Mouse (Mus musculus) cerebral cortex, adult 2 months (tissue): ENCODE data around the gene Snx6.

Experiments
- WGBS: fragments of 180-500 bp; shearing (Covaris S2); methylation state at CpG from one replicate; pipeline ENCODE4 v1.1.7; 2018; 5-methylcytosine and 5-hydroxymethylcytosine counted together

Snx6 gene

DNA sequence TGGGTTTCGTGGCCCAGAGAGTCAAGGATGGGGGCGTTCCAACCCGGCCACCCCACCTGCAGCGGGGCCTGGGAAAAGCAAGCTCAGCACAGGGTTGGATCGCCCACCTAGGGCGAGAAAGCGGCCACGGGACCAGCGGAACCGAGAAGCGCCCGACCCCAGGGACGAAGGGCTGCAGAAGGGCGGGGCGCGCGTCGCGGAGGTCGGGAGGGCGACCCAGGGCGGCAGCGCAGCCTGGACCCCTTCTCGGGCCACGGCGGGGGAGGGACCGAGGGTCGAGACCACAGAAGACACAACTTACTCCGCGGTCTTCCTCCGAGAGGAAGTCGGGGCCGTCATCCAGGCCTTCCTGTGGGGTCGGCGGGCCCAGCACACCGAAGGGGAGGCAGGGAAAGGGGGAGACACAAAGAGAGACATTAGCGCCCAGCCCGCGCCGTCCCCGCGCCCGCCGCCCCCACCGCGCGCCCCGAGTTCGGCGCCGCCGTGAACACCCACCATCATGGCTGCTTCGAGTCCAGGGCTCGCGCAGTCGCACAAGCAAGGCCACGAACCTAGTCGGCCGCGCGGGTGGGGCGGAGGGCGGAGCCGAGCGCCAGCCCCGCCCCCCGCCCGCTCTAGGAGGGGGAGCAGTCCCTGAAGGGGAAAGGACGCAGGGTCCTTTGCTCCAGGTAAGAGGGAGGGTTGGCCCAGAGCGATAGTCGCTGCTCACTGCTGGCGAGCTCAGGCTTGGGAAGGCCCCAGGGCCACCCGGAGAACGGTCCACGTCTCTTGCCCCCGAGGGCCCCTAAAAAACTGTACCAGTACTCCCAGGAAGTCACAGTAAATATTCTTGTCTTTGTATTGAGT lies at the start of gene Snx6:
TSS of gene Snx6 (minus strand) at position 551 of the 846 bp plus-strand sequence.
- under 1% methylated on average over 76 of the region's 76 CpGs for WGBS

DNA sequence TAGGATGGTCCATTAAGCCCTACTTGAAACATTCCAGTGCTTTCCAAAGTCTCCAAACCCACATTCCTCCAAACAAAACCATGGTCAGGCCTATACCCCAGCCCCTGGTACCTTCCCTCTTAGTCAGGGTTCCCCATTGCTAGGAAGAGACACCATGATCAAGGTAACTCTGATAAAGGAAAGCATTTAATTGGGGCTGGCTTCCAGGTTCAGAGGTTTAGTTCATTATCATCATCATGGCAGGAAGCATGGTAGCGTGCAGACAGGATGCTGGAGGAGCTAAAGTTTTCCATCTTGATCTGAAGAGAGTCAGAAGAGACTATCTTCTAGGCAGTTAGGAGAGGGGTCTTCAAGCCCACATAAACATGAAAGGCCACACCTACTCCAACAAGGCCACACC lies 46.1 kb upstream of the Snx6 start:
- 94% methylated on average over 1 of the region's 1 CpGs for WGBS

DNA sequence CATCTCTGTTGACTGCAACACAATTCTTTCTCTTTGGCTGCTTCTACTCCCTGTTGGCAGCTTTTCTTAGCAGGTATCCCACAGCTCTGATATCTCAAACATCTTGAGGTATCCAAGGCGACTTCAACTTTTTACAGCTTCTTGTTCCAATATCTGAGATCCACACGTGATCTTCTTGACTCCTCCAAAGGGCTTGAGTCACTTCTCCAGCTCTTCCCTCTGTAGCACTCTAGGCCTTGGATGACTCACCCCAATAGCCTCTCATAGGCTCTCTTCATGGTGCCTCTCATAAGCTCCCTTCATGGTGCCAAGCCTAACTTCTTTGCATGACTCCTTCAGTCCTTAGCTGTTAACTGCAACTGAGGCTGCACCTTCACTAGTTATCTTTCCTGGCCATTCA lies 44.3 kb upstream of the Snx6 start:
- WGBS = 79% methylated on average over 2 of the region's 2 CpGs

DNA sequence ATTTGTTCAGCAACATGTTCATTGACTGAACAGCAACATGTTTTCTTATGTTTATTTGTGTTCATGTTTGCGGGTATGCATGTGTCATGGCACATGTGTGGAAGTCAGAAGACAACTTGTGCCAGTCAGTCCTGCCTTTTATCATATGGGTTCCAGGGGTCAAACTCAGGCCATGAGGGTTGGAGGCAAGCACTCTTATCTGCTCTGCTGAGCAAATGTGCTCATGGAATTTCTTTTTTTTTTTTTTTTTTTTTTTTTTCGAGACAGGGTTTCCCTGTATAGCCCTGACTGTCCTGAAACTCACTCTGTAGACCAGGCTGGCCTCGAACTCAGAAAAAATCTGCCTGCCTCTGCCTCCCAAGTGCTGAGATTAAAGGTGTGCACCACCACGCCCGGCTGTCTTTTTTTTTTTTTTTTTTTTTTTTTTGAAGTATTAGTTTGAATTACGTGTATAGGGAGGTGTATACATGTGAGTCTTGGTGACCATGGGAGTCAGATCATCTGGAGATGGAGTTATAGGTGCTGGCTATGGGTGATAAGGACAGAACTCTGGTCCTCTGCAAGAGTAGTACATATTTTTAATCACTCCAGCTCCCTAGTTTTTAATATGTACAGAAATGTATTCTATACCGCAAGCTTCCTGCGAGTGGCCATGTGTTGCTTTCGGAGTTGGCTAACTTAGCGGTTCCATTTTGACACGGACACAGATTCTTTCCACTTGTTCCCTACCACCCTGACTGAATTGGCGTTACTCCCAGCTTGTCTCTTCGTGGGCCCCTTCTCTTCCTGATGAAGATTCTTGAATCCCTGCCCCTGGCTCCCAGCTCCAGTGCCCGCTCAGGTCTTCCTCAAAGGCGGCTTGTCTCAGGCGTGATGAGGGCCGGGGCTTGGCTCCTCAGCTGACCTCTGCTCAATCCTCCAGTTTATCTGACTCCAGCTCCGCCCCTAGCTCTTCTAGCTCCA lies 40.4 kb upstream of the Snx6 start:
- WGBS = 69% methylated on average over 18 of the region's 18 CpGs

DNA sequence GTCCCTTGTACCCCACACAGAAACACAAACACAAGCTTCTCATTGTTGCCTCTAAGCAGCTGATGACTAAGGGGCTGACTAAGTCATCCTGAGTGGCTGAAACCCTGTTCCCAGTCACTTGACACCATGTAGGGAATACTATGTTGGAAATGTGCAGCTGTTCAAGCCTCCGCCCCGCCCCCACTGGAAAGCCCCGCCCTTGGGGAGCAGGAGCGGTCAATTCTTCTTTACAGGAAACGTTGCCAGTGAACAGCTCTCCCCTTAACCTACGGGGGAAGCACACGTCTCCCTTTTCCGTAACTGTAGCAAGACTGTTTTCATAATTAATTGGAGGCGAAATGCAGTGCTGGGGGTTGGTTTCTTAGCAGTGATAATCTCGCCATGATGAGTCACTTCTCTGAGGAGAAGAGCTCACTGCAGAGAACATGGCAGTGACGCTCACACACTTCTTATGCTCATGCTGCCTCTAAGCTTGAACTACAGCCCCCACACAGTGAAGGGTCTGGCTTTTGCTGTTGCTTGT lies 39.5 kb upstream of the Snx6 start:
- WGBS = 5% methylated on average over 11 of the region's 11 CpGs

DNA sequence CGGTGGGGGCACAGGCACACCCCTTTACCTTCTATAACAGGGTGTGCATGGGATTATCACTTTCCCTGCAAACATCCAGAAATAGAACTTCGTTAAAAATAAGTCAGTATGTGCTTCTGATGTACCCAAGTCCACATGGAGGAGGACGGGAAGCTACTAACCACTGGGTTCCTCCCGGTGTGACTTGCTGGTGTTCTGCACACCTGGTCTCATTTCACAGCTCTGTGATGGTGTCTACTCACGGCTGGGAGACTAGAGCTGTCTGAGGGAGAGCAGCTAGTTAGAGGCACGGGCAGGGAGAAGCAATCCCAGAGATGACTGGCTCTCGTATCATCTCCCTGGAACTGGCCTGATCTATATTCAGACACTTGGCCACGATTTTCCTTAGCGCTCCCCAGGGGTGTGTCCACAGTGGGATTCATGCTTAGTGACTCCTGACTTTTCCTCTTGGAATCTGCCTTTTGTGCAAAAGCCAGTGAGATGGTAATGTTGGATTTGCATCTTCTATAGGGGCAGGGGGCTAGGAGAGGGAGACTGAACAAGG lies 38.4 kb upstream of the Snx6 start:
- WGBS = 37% methylated on average over 9 of the region's 9 CpGs

DNA sequence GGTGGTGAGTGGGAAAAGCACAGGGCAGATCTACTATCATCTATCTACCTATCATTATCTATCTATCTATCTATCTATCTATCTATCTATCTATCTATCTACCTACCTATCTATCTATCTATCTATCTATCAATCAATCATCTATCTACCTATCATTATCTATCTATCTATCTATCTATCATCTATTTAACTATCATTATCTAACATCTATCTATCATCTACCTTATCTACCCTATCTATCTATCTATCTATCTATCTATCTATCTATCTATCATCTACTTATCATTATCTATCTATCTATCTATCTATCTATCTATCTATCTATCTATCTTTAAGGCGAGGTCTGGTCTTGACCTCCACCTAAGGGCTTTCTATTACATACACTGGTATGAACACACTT lies 36.4 kb upstream of the Snx6 start:
- 92% methylated on average over 1 of the region's 1 CpGs for WGBS

DNA sequence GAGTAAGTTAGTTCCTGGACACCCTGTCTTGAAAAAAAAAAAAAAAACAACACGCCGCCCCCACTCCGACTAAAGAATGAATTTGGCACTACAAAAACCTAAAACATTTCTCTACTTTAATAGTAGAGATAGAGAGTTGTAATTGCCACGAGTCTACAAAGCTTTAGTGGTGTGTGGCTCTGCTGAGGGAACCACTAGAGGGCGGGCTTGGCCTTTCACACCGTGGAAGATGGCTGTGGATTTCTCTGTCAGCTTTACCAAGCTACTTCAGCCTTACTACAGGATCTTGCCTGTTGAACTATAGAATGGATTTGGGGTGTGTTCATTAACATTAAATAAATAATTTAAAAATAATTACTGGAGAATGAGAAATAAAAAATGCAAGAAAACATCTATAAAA lies 35.1 kb upstream of the Snx6 start:
- 11% methylated on average over 6 of the region's 6 CpGs for WGBS

DNA sequence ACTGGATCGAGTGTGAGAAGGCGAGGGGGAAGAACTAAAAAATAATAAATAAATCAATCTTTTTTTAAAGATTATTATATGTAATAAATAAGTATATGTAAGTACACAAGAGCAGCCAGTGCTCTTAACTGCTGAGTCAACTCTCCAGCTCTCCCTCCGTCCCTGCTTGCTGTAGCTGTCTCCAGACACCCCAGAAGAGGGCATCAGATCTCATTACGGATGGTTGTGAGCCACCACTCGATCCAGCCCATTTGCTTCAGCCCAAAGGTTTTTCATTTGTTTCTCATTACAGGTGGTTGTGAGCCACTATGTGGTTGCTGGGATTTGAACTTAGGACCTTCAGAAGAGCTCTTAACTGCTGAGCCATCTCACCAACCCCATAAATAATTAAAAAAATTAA lies 34.4 kb upstream of the Snx6 start:
- 41% methylated on average over 5 of the region's 5 CpGs for WGBS

DNA sequence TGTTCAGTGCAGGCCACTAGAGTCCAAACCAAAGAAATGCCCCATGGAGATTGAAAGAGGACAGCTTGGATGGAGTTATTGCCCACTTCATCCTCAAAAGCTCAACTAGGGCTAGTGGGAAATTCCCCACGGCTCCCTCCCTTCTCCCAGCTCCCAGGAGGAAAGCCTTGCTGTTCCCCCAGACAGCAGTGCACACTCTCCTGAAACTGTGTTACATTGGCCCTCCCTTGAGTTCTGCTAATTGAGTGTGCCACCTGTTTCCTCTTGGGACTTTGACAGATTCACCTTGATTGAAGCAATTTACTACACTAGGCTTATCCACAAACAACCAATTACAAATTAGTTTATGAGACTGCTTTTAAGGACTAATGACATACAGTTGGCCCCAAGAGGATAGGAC lies 32.5 kb upstream of the Snx6 start:
- 78% methylated on average over 1 of the region's 1 CpGs for WGBS

DNA sequence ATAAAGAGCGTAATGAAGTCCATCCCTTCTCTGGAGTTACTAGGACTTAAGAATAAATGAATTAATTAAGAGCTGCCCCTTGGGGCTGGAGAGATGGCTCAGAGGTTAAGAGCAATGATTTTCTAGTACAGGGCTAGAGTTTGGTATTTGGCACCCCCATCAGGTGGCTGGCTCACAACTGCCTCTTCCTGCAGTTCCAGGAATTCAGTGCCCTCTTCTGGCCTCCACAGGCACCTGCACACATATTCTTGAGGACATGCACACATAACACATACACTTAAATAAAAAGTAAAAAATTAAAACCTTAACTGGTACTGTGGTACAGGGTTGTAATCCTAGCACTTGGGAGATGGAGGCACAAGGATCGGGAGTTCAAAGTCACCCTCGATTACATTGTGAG lies 29.7 kb upstream of the Snx6 start:
- 93% methylated on average over 3 of the region's 3 CpGs for WGBS

DNA sequence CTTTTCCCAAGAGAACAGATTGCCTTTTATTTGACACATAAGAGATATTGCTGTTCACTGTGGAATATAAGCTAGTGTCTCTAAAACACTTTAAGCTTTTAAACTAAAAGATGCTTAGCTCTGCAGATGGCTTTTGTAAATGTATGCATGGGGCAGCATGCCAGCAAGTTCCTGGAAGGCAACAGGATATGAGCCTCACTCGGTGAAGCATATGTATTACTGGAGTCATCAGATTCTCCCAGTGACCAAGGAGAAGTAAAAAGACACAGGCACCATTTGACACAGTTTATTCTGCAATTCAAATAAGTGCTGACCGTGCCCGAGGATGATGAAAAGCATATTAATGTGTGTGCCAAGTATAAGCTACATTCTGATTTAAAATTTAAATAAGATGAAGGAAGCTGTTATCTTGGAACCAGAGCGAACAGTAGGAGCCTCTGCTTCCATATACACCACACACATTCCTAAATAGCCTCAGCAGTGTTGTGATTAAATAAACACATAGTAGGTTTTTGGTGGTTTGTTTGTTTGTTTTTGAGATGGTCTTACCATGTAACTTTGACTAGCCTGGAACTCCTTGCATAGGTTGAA lies 27.4 kb upstream of the Snx6 start:
- WGBS = 18% methylated on average over 4 of the region's 4 CpGs

DNA sequence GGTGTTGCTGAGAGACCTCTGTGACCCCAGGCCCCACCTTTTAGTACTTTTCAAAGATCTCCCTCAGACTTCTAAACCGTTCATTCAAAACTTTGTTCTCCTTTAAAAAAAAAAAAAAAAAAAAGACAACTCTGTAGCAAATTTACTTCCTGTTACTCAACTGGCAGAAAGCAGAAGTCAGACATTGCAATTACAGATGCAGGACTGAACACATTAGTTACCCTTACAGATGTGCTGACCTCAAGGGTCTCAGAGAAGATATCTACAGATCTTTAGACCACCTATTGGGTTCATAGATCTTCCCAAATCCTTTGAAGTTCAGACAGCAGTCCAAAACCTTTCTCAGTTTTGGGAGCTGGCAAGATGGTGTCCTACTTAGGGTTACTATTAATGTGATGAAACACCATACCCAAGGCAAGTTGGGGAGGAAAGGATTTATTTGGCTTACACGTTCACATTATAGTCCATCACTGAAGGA lies 25.2 kb upstream of the Snx6 start:
- WGBS = 62% methylated on average over 2 of the region's 2 CpGs

DNA sequence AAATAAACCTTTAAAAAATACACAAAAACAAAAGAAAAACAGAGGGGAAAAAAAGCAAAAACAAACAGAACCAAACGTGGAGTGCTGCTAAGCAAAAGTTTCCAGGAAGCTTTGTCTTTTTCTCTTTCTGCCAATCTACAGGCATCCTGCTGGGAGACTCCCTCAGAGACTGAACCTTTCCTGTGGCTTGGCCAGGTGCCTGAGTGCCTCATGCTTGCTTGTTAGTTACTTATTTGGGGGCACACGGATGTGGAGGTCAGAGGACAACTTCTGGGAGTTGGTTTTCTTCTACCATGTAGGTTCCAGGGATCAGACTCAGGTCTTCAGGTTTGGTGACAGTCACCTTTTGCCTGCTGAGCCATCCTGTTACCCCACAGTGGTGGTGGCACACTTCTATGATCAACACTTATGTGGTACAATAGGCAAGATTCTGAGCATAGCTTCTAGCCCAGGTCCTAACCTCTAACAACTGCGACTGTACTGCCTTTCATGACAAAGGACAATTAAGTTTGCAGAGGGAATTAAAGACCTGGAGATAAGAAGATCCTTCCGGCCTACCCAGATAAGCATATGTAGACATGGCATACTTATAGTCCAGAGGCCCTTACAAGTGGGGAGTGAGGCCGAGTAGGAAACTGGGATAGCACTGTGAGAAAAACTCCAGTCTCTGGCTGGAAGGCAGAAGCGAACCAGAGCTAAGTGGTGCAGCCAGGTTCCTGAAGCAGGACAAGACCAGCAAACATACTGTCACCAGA lies 23.9 kb upstream of the Snx6 start:
- WGBS = 82% methylated on average over 6 of the region's 6 CpGs

DNA sequence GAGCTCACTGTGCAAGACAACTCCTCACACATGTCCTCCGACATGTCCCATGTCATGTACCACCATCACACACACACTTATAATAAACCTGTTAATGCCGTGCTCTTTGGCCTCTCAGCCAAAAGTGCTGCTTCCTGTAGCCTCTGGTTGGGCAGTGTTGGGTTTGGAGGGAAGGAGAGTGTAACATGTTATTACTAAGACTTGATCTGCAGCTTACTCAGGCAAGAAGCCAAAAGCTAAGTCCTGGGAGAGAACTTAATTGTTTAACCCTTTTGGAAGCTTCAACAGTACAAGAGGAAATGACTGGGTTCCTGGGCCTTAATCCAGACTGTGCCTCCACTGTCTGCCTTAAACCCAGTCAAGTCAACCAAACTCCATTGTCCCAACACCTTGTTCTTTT lies 14.6 kb upstream of the Snx6 start:
- 81% methylated on average over 2 of the region's 2 CpGs for WGBS

DNA sequence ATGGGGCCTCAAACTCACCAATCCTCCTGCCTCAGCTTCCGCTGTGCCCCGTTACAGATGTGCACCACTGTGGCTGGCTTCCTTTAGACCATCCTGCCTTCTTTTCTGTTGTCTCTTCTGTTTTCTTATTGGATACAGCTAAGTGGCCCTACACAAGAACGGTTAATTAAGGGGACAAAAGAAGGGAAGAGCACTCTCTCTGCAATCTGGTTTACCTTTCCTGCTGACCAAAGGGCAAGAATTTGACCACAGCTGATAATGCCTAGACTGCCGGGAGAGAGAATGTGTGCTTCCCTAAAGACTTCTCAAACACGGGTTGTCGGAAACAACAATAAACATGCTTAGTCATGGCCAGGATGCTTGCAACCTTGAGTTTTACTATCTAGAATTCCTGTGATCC lies 12.0 kb upstream of the Snx6 start:
- WGBS = 73% methylated on average over 6 of the region's 6 CpGs

DNA sequence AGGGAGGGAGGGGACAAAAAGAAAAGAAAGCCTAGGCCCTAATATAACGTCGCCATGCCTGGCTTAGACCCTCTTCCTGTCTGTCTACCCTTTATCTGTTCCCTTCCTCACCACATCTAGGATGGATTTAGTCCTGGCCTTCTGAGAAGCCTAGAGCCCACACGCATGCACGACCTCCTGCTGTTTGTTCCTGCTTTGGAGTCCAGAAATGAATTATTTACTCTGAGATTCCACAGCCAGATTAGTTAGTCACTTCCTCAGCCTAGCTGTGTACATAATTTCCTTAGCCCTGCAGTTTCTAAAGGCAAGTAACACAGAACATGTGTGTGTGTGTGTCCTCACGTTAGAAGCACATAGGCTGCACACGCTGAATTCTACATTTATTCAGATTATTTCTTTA lies 10.6 kb upstream of the Snx6 start:
- WGBS = 70% methylated on average over 6 of the region's 6 CpGs

DNA sequence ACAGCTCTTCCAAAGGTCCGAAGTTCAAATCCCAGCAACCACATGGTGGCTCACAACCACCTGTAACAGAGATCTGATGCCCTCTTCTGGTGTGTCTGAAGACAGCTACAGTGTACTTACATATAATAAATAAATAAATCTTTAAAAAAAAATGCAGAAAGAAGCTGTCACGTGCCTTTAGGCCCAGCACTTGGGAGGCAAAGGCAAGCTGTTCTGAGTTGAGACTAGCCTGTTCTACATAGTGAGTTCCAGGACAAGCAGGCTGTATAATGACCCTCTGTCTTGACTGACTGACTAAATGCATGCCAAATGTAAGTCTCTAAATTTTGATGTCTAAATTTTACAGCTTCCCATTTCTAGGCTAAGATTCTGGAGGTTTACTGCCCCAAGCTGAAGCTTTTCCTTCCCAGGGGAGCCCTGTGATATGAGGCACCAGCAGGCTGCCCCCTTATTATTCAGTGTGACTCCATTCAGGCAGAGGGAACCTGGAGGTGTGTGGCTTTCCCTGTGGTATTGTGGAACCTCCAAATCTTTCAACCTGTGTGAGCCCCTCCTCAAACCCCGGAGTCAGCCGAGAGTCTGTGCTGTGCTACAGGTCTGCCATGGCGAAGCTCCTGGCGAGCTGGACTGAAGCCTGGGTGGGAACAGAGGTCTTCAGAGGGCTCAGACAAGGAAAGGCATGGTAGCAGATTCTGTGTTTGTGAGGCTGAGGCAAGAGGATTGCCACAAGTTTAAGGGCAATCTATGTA lies 9.9 kb upstream of the Snx6 start:
- WGBS = 81% methylated on average over 6 of the region's 6 CpGs

DNA sequence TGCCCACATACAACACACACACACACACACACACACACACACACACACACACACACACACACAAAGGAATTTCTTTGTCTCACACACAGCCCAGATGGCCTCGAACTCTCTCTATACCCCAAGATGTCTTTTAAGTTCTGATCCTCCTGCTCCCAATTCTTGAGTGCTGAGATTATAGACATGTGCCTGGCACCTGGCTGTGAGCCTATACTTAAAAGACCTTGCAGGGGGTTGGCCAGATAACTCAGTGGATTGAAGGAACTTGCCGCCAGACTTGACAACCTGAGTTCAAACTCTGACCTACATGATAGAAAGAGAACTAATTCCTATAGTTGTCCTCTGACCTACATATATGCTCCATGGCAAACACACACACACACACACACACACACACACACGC lies 8.0 kb upstream of the Snx6 start:
- 90% methylated on average over 3 of the region's 3 CpGs for WGBS

DNA sequence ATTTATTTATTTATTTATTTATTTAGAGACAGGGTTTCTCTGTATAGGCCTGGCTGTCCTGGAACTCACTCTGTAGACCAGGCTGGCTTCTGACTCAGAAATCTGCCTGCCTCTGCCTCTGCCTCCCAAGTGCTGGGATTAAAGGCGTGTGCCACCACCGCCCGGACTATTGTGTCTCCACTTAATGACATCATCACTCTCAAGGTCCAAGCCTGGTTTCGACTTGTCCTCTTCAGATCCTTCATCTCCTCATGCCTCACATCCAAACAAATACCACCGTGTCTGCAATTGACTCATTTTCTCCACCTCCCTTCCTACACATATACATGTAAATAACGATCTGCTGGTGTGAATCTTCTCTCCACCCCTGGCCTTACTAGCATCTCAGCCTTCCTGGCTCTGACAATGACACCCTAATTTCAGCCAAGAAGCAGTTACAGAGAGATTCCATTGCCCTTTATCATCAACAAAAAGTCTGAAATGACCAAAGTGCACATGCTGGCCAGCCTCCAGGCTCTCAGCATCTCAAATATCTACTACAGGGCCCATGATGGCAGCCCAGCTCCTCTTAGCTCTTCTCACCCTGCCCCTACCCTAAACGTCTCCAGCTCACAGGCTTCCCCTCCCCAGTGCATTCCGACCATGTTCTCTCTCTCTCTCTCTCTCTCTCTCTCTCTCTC lies 1.2 kb upstream of the Snx6 start:
- 92% methylated on average over 8 of the region's 8 CpGs for WGBS
